Mouse (Mus musculus) C2C12 (cell line): ENCODE data around the gene Gm21981.

Source experiments
- CTCF ChIP-seq: IDR thresholded peaks from one replicate; pipeline ENCODE4 v1.5.1; 2011; ENCODE audit not compliant: control insufficient read depth, insufficient read depth, insufficient read length
- MAX ChIP-seq: IDR thresholded peaks from one replicate; pipeline ENCODE4 v1.6.1; 2011; ENCODE audit warnings: mild to moderate bottlenecking, control low read depth
- MYOD1 ChIP-seq: IDR thresholded peaks from one replicate; pipeline ENCODE4 v1.6.1; 2011; ENCODE audit warnings: low read depth; ENCODE audit not compliant: control insufficient read depth, insufficient read length
- USF1 ChIP-seq: IDR thresholded peaks from one replicate; pipeline ENCODE4 v1.6.1; 2011; ENCODE audit warnings: low read depth, mild to moderate bottlenecking, control low read depth, moderate library complexity

DNA sequence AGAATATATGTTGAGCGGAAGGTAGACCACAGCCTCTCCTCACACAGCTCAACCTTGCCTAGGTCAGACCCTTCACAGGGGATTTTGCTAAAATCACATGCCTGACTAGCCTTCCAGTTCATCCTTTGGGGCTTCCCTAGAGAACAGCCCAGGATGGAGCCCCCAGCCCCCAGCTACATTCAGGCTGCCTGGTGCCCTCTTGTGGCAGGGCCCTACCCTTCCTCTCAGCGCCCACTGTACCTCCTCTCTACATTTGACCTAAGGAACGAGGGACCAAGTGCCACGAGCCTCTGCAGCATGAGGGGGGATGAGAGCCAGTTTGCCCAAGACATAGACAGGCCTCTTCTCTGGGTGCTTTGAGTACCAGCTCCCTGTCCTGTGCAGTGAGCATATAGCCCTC lies 10.4 kb upstream of the Gm21981 start:
- TF ChIP-seq MYOD1 (no peak), CTCF (no peak), MAX (no peak), USF1 (no peak)
